In the genomic region with DNA sequence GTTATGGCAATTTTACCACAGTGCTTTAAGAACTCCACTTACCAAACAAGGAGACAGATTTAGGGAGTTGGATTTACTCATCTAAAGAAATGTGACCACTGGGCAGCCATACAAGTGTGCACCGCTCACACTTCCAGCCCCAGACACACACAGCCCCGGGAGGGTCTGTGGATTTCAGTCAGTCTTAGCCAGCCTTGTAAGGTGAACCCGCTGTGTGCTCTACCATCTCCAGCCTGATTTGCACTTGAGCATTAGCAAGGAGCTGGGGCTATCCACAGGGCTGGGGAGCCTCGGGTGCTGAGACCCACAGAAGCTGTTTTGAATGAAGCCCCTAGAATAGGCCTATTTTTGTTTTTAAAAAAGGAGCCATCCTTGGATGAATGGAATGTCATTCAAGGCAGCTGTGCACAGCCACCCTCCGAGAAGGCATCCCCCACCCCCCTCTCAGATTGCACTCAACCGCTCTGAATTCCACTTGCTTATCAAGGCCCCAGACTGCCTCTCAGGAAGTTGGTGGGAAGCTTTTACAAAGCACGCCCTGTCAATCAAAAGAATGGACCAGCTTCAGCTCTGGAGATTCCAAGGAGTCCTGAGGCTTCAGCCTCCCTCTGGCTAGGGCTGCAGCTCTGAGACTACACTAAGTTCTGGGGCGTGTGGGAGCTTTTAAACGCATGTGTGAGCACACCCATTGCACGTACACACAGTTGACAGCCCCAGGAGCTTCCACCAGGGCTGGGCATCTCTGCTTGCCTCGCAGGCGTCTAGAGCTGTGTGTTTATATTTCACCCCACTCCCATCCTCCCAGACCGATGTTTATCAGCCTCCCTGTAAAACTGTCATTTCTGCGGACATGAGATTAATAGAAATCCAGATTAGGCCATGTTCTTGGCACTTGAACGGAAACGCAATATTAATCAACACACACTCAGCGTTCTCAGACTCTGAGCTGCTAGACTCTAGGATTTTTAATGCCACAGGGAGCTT, we compare ENCODE assay signal across 8 mouse cellular contexts. TPM values are rescaled to one million over a fixed set of nuclear protein-coding genes. Genes with fewer than 3 reads are reported as not detected.
DNase-seq lines count a peak whose midpoint lies in the region; ATAC-seq and TF ChIP-seq lines count a peak whose summit lies in the region.

No protein-coding gene starts in this region.

- 7% methylated on average over 17 of the region's 17 CpGs for WGBS in heart, embryonic 15.5 days
- WGBS in heart, adult 2 months: 28% methylated on average over 17 of the region's 17 CpGs
- WGBS in embryonic facial prominence, embryonic 12.5 days: 16% methylated on average over 17 of the region's 17 CpGs
- WGBS in intestine, embryonic 16.5 days: 15% methylated on average over 17 of the region's 17 CpGs

- peaks cover 60% of the 10 kb centered on the region for H3K4me1 ChIP-seq in heart, embryonic 15.5 days (replicated peaks)
- H3K4me1 ChIP-seq in heart, adult 2 months (ENCODE audit: control insufficient read depth, insufficient read depth, low read length): peaks cover 16% of the 10 kb centered on the region
- H3K4me1 ChIP-seq in embryonic facial prominence, embryonic 12.5 days: peaks cover 52% of the 10 kb centered on the region
- peaks cover 11% of the 10 kb centered on the region for H3K4me1 ChIP-seq in intestine, embryonic 16.5 days (ENCODE audit: control insufficient read depth, insufficient read depth, low read length)

- peak overlapping the region; percentile 4 for H3K4me2 ChIP-seq in heart, embryonic 15.5 days
- H3K4me2 ChIP-seq in embryonic facial prominence, embryonic 12.5 days (replicated peaks): 0 out of 2 replicates have a peak overlapping the region, but pooled peaks have one; percentile 0
- H3K4me2 ChIP-seq in intestine, embryonic 16.5 days (ENCODE audit: low read depth, low read length): no peak overlapping the region

- TF ChIP-seq POLR2A in heart, adult 2 months (IDR thresholded peaks at IDR 0.05; ENCODE audit: insufficient read depth, low read depth, low read length): no peak

- ATAC-seq in heart, embryonic 15.5 days (replicated peaks; ENCODE audit: insufficient number of reproducible peaks, insufficient read depth, low FRiP score, low read depth): peak; percentile 64
- peak; percentile 71 for ATAC-seq in embryonic facial prominence, embryonic 12.5 days (ENCODE audit: insufficient number of reproducible peaks, insufficient read depth, low FRiP score, low TSS enrichment)
- peak; percentile 77 for ATAC-seq in intestine, embryonic 16.5 days
- peak; percentile 53 for ATAC-seq in megakaryocyte progenitor cell, adult 5-6 weeks (replicated peaks; ENCODE audit: poor library complexity)
- ATAC-seq in monocyte, adult 5-6 weeks (replicated peaks; ENCODE audit: insufficient number of reproducible peaks, low FRiP score, low TSS enrichment, poor library complexity, severe bottlenecking): no peak

- no peak for TF ChIP-seq CTCF in heart, adult 2 months (IDR thresholded peaks at IDR 0.05)

- intact Hi-C loops in heart, adult 2 months (cut with DNase I): no loop called here

- peak overlapping the region; percentile 31; the same call in 1 of the 2 replicates for H3K9ac ChIP-seq in heart, embryonic 15.5 days
- H3K9ac ChIP-seq in heart, adult 2 months (ENCODE audit: low read depth, low read length): no peak overlapping the region
- H3K9ac ChIP-seq in embryonic facial prominence, embryonic 12.5 days: no peak overlapping the region
- no peak overlapping the region for H3K9ac ChIP-seq in intestine, embryonic 16.5 days (ENCODE audit: low read depth, low read length)

- H3K9me3 ChIP-seq in heart, embryonic 15.5 days (replicated peaks): no peaks in the 10 kb centered on the region
- H3K9me3 ChIP-seq in embryonic facial prominence, embryonic 12.5 days: no peaks in the 10 kb centered on the region
- no peaks in the 10 kb centered on the region for H3K9me3 ChIP-seq in intestine, embryonic 16.5 days (ENCODE audit: control insufficient read depth, low read length)

- no peak for TF ChIP-seq EP300 in heart, adult 2 months (IDR thresholded peaks at IDR 0.05; ENCODE audit: insufficient read depth, low read depth, low read length)

- DNase-seq in heart, adult 2 months: no peak
- DNase-seq in B cell, adult 2 months: no peak
- DNase-seq in frontal cortex, adult 2 months (ENCODE audit: extremely low spot score in 1 of 2, low spot score in 1 of 2): no peak

- H3K27ac ChIP-seq in heart, embryonic 15.5 days: peak overlapping the region; percentile 86
- H3K27ac ChIP-seq in heart, adult 2 months: no peak overlapping the region
- H3K27ac ChIP-seq in embryonic facial prominence, embryonic 12.5 days: peak overlapping the region; percentile 81
- no peak overlapping the region for H3K27ac ChIP-seq in intestine, embryonic 16.5 days (ENCODE audit: low read length)

- H3K79me2 ChIP-seq in heart, adult 2 months (replicated peaks; ENCODE audit: control insufficient read depth, insufficient read depth, low read length): no peaks in the 10 kb centered on the region

- no peak overlapping the region for H3K4me3 ChIP-seq in heart, embryonic 15.5 days
- no peak overlapping the region for H3K4me3 ChIP-seq in heart, adult 2 months
- no peak overlapping the region for H3K4me3 ChIP-seq in embryonic facial prominence, embryonic 12.5 days
- no peak overlapping the region for H3K4me3 ChIP-seq in intestine, embryonic 16.5 days (ENCODE audit: low read length)

- H3K36me3 ChIP-seq in heart, embryonic 15.5 days: peaks cover 12% of the 10 kb centered on the region
- H3K36me3 ChIP-seq in heart, adult 2 months (ENCODE audit: control insufficient read depth, insufficient read depth, low read length): peaks cover 6% of the 10 kb centered on the region
- peaks cover 7% of the 10 kb centered on the region; the same call in 1 of the 2 replicates for H3K36me3 ChIP-seq in embryonic facial prominence, embryonic 12.5 days
- H3K36me3 ChIP-seq in intestine, embryonic 16.5 days (ENCODE audit: control insufficient read depth, insufficient read depth, low read length): no peaks in the 10 kb centered on the region

- H3K27me3 ChIP-seq in heart, embryonic 15.5 days: no peaks in the 10 kb centered on the region
- H3K27me3 ChIP-seq in heart, adult 2 months (ENCODE audit: control insufficient read depth, insufficient read depth, low read length): no peaks in the 10 kb centered on the region
- H3K27me3 ChIP-seq in embryonic facial prominence, embryonic 12.5 days: no peaks in the 10 kb centered on the region
- no peaks in the 10 kb centered on the region for H3K27me3 ChIP-seq in intestine, embryonic 16.5 days (replicated peaks; ENCODE audit: control insufficient read depth, insufficient read depth, low read length)

RNA-seq across cellular contexts. Expression of a gene that starts 57.2 kb away (rescaled TPM):
- polyA plus RNA-seq in heart, embryonic 15.5 days (2015; fragmentation: Nextera tagmentation; extraction: Ambion mirVana): 3.1 TPM in 2 replicates
- total RNA-seq in heart, adult 2 months (2021): 10 to 100 TPM; 27.0 to 29.0 TPM
- 15.3 and 32.0 TPM in 2 replicates for polyA plus RNA-seq in heart, adult 2 months (2012; rRNA removed)
- polyA plus RNA-seq in embryonic facial prominence, embryonic 12.5 days (2016; fragmentation: Nextera tagmentation; extraction: Ambion mirVana): 3.5 and 3.8 TPM in 2 replicates
- 0.59 and 0.66 TPM in 2 replicates for polyA plus RNA-seq in intestine, embryonic 16.5 days (2015; fragmentation: Nextera tagmentation; extraction: Ambion mirVana)
- total RNA-seq in megakaryocyte progenitor cell, adult 5-6 weeks (2015): 0.12 TPM in 2 replicates
- total RNA-seq in megakaryocyte progenitor cell, adult 5-6 weeks (2017): 0.03 and 0.17 TPM in 2 replicates
- polyA plus RNA-seq in frontal cortex, adult 2 months (2012; rRNA removed): 23.4 and 24.2 TPM in 2 replicates
- total RNA-seq in monocyte, adult 5-6 weeks (2017): 0.29 to 0.48 TPM in 2 of 3 replicates, not detected in the other

Comparison
In these comparisons a context has a peak if more than half of its experiments do, and no peak if none do; other contexts are left out.
1. H3K27ac ChIP-seq: peak in heart, embryonic 15.5 days (single experiment) and embryonic facial prominence, embryonic 12.5 days (single experiment); none in heart, adult 2 months (single experiment) and intestine, embryonic 16.5 days (single experiment).